Mouse (Mus musculus) liver, adult 2 months (tissue): ENCODE measurements around the gene Auts2. TPM values are rescaled to one million over a fixed set of nuclear protein-coding genes. Genes with fewer than 3 reads are reported as not detected.
"Not testable (repeated sequence)": the region's sequence is repeated elsewhere in the genome, so short reads cannot be mapped to it uniquely, and the experiment has no call there.

Source experiments
- DNase-seq: peaks from one replicate; pipeline ENCODE4 v3.0.0-alpha.2; 2011; ENCODE audit warnings: low read depth, low spot score; ENCODE audit errors: extremely low read depth
- H3K27ac ChIP-seq: fragments of 200-500 bp; replicated peaks from 2 replicates; pipeline ENCODE4 v1.5.1; 2012; ENCODE audit warnings: low read depth, mild to moderate bottlenecking, control low read depth, inconsistent platforms, low read length; ENCODE audit not compliant: insufficient read depth
- H3K27me3 ChIP-seq: fragments of 200-500 bp; 2 replicates; pipeline ENCODE4 v1.6.1; 2012; ENCODE audit warnings: mild to moderate bottlenecking, moderate library complexity, low read length, inconsistent platforms; ENCODE audit not compliant: control insufficient read depth, insufficient read depth
- H3K36me3 ChIP-seq: fragments of 200-500 bp; 2 replicates; pipeline ENCODE4 v1.6.1; 2012; ENCODE audit warnings: low read length, inconsistent platforms; ENCODE audit not compliant: control insufficient read depth, insufficient read depth
- H3K4me1 ChIP-seq: fragments of 200-500 bp; 2 replicates; pipeline ENCODE4 v1.6.1; 2011; ENCODE audit warnings: low read length; ENCODE audit not compliant: control insufficient read depth, insufficient read depth
- H3K4me3 ChIP-seq: fragments of 200-500 bp; 2 replicates; pipeline ENCODE4 v1.5.1; 2011; ENCODE audit warnings: low read depth, mild to moderate bottlenecking, control low read depth, low read length, moderate library complexity; ENCODE audit not compliant: insufficient read depth
- H3K79me2 ChIP-seq: fragments of 200-500 bp; 2 replicates; pipeline ENCODE4 v1.6.1; 2012; ENCODE audit warnings: inconsistent platforms, mild to moderate bottlenecking, low read length, moderate library complexity; ENCODE audit not compliant: control insufficient read depth, insufficient read depth
- H3K9ac ChIP-seq: fragments of 200-500 bp; 2 replicates; pipeline ENCODE4 v1.6.1; 2012; ENCODE audit warnings: low read depth, mild to moderate bottlenecking, control low read depth, inconsistent platforms, low read length
- CTCF ChIP-seq: fragments of 200-500 bp; IDR thresholded peaks from 2 replicates; pipeline ENCODE4 v1.5.1; 2011; ENCODE audit warnings: low read depth, low read length, control low read depth
- POLR2A ChIP-seq: fragments of 200-500 bp; IDR thresholded peaks from 2 replicates; pipeline ENCODE4 v1.6.1; 2011; ENCODE audit warnings: low read length, control low read depth; ENCODE audit not compliant: insufficient read depth; ENCODE audit errors: extremely low read depth
- WGBS: fragments of 180-500 bp; shearing (Covaris S2); methylation state at CpG from one replicate; pipeline ENCODE4 v1.1.7; 2018; 5-methylcytosine and 5-hydroxymethylcytosine counted together
- polyA plus RNA-seq: library from polyadenylated mRNA; depleted of rRNA; stranded (reverse); fragments of >200 nt; gene quantifications from 2 replicates; pipeline ENCODE4 v1.2.3, GENCODE M21; 2012; rRNA removed
- total RNA-seq: library from RNA; depleted of rRNA; stranded (reverse); fragments of >200 nt; gene quantifications from 2 replicates; pipeline ENCODE4 v1.2.3, GENCODE M21; 2014; rRNA removed

Gene Auts2
- total RNA-seq (0.37 and 0.60 TPM in 2 replicates), polyA plus RNA-seq (0.35 and 0.51 TPM in 2 replicates)

DNA sequence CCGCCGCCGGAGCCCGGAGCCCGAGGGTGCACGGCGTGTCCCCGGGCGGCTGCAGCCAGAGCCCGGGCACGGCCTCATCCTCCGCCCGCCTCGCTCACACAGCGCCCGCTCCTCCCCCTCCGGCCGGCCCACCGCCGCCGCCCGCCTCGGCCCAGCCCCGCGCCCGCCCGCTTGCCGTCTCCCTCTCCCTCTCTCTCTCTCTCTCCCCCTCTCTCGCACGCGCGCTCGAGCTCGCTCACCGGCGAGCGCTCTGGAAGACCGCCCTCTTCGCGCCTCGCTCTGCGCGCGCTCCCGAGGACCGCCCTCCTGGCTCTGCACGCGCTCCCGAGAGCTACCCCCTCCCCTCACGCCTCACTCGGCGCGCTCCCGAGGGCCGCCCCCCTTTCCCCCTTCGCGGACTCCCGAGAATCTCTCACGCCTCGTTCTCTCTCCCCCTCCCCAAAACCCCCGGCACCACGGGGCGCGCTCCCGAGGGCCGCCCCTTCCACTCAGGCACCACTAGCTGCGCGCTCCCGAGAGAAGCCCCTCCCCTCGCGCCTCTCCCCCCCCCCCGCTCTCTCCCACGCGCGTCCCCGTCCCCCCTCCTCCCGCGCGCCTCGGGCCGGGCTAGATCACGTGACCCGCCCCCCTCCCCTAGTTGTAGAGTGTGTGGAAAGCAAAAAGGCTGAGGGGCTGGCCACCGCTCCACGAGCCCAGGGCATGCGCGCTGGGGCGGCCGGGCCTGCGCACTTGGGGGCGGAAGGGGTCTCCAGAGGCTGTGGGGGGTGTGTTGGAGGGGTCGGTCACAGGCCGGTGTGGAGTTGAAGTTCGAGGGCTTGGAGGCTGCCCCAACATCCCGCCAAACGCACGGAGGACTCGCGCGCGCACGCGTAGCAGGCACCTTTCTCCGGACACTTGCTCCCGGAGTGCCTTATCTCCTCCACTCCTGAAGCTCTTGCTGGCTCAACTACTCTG lies at the start of gene Auts2:
TSS of gene Auts2 (minus strand) at position 227 of the 954 bp plus-strand sequence.
- peaks cover 16% of the 10 kb centered on the region for H3K27me3 ChIP-seq
- H3K36me3 ChIP-seq, result no peaks in the 10 kb centered on the region
- TF ChIP-seq POLR2A (no peak), CTCF (no peak)
- H3K4me3 ChIP-seq, result peak within 1 kb of the TSS; percentile 64
- 1% methylated on average over 82 of the region's 105 CpGs for WGBS
- DNase-seq, result no peak
- H3K4me1 ChIP-seq, result peaks cover 8% of the 10 kb centered on the region
- no peak within 1 kb of the TSS for H3K27ac ChIP-seq
- H3K79me2 ChIP-seq, result no peaks in the 10 kb centered on the region
- H3K9ac ChIP-seq, result peak within 1 kb of the TSS; percentile 64

DNA sequence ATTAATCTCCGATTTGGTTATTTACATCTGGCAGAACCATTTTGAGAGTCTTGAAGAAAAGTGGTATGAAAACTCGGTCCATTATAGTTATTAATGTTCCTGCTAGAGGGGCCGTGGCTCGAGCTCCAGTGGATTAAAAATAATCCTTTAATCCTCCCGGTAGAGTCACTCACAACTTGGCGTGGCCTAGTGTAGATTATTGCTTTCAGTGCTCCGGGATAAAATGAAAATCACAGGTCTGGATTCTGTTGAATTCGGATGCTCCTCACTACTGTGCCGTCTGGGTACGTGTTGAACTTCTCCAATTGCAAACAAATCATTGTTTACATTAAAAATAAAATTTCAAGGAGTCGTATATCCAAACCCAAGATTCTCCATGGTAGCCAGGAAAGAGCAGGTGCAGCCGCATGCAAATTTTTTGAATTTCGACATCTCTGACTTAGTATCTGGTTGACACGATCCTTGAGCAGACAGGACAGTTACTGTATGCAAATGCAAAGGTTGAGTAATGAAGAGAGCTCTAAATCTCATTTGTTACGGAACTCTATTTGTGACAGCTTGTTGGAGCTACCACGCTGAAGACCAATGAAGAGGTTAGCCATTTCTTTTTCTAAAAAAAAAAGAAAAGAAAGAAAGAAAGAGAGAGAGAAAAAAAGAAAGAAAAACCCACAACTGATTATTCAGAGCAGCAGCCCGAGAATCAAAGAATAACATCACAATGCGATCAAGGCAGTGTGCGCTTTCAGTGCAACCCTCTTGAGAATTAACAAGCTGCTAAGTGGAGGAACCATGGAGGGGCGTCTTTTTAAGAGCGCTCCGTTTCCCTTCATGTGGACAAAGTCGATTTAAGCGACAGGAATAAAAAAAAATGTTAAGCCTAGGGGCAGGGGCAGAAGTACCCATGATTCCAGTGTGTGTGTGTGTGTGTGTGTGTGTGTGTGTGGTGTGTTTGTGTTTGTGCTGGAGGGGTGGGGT lies 48.9 kb upstream of the Auts2 start:
- no peak for TF ChIP-seq CTCF
- no peak for TF ChIP-seq POLR2A
- Histone ChIP-seq H3K79me2 (no peaks in the 10 kb centered on the region), H3K27ac (no peak overlapping the region), H3K36me3 (no peaks in the 10 kb centered on the region), H3K9ac (no peak overlapping the region), H3K27me3 (no peaks in the 10 kb centered on the region), H3K4me1 (no peaks in the 10 kb centered on the region), H3K4me3 (no peak overlapping the region)
- no peak for DNase-seq
- 89% methylated on average over 24 of the region's 24 CpGs for WGBS

DNA sequence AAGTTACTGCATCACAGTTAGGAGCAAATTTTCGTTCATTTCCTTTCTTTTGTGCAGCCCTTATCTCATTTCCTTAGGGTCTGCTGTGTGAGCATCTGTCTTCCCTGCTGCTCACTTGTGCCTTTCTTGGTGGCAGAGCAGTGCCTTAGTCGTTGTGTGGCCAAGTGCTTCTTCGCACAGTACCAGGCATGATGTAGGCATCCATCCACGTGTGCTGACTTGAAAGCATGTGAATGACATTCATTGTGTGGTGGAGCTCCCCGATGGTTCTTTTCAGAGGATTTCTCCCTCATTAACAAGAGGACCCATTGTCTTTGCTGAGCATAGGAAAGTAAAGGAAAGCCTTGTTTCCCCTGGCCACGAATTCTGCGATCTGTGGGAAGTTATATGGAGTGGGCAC lies 36.6 kb upstream of the Auts2 start:
- no peak for DNase-seq
- Histone ChIP-seq H3K79me2 (no peaks in the 10 kb centered on the region), H3K27ac (no peak overlapping the region), H3K4me1 (no peaks in the 10 kb centered on the region), H3K27me3 (no peaks in the 10 kb centered on the region; the same call in 1 of the 2 replicates), H3K4me3 (no peak overlapping the region), H3K9ac (no peak overlapping the region), H3K36me3 (no peaks in the 10 kb centered on the region)
- 68% methylated on average over 7 of the region's 7 CpGs for WGBS
- TF ChIP-seq POLR2A, result no peak
- TF ChIP-seq CTCF, result no peak

DNA sequence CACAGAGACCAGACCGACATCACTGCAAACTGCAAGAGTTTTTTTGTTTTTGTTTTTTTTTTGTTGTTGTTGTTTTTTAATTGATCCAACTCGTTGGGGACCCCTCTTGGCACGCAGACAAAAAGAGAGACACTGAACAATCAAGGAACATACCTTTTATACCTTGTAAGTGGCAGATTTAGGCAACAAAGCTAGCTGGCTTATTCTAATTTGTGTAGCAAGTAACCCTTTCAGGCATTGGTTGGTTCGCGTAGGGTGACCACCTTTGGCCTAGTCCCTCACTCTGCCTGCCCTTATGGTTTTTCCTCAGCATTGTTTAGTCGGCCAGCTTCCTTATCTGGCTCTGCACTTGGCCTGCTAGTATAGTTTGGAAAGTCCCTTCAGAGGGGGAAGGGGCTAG lies 17.6 kb upstream of the Auts2 start:
- H3K4me1 ChIP-seq, H3K36me3 ChIP-seq, H3K9ac ChIP-seq, H3K79me2 ChIP-seq, H3K27ac ChIP-seq, DNase-seq, H3K27me3 ChIP-seq, H3K4me3 ChIP-seq: not testable (repeated sequence)
- WGBS, result 73% methylated on average over 6 of the region's 6 CpGs

DNA sequence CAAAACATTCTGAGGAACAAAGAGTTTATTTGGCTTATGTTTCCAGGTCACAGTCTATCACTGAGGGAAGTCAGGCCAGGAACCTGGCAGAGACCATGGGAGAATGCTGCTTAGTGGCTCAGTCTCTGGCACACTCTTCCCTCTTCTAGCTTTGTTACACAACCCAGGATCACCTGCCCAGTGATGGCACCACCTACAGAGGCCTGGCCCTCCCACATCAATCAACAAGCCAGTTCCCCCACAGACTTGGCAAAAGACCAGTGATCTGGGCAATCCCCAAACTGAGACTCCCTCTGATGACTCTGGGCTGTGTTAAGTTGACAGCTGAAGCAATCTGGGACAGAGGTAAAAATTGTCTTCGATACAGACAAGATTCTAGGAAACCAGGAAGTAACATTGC lies 2.6 kb upstream of the Auts2 start:
- Histone ChIP-seq H3K79me2 (no peaks in the 10 kb centered on the region), H3K9ac (no peak overlapping the region), H3K36me3 (no peaks in the 10 kb centered on the region), H3K4me1 (peaks cover 8% of the 10 kb centered on the region), H3K4me3 (no peak overlapping the region), H3K27me3 (peaks cover 14% of the 10 kb centered on the region), H3K27ac (no peak overlapping the region)
- no peak for TF ChIP-seq POLR2A
- no peak for TF ChIP-seq CTCF
- 11% methylated on average over 1 of the region's 1 CpGs for WGBS
- peak; percentile 97 for DNase-seq
